Mouse (Mus musculus) MEL (cell line): ENCODE data around the gene Susd4. TPM values are rescaled to one million over a fixed set of nuclear protein-coding genes. Genes with fewer than 3 reads are reported as not detected.

ENCODE experiments used
- DNase-seq: peaks from one replicate; pipeline ENCODE4 v3.0.0; 2011; ENCODE audit warnings: low read depth, low spot score
- H3K27ac ChIP-seq: 2 replicates; pipeline ENCODE4 v1.5.1; 2012; ENCODE audit warnings: low read depth, mild to moderate bottlenecking, control low read depth, low read length, moderate library complexity; ENCODE audit not compliant: control insufficient read depth
- H3K27me3 ChIP-seq, 2 experiments: fragments of 150-350 bp in 1 of 2; sonication (generic) in 1 of 2; 2 replicates each; pipeline ENCODE4 v1.6.1; 2012; ENCODE audit warnings: low read length in 2 of 2, mild to moderate bottlenecking in 2 of 2, improper control_type of control experiment in 1 of 2, moderate library complexity in 1 of 2; ENCODE audit not compliant: insufficient read depth in 2 of 2, control insufficient read depth in 1 of 2
- H3K36me3 ChIP-seq, 2 experiments: 2 replicates each; pipeline ENCODE4 v1.6.1; 2012 to 2014; ENCODE audit warnings: low read length in 2 of 2, improper control_type of control experiment in 1 of 2, inconsistent platforms in 1 of 2, mild to moderate bottlenecking in 1 of 2; ENCODE audit not compliant: insufficient read depth in 2 of 2, control insufficient read depth in 1 of 2
- H3K4me1 ChIP-seq, 2 experiments: fragments of 150-350 bp in 1 of 2; sonication (generic) in 1 of 2; 2 replicates each; pipeline ENCODE4 v1.6.1; 2012; ENCODE audit warnings: low read length in 2 of 2, improper control_type of control experiment in 1 of 2, mild to moderate bottlenecking in 1 of 2; ENCODE audit not compliant: insufficient read depth in 2 of 2, control insufficient read depth in 1 of 2
- H3K4me3 ChIP-seq, 2 experiments: fragments of 150-350 bp in 1 of 2; sonication (generic) in 1 of 2; 2 replicates each; pipeline ENCODE4 v1.5.1; 2012; ENCODE audit warnings: low read depth in 2 of 2, low read length in 2 of 2, mild to moderate bottlenecking in 2 of 2, moderate library complexity in 2 of 2, control low read depth in 1 of 2, improper control_type of control experiment in 1 of 2; ENCODE audit not compliant: control insufficient read depth in 1 of 2, insufficient read depth in 1 of 2
- H3K79me2 ChIP-seq: 2 replicates; pipeline ENCODE4 v1.6.1; 2012; ENCODE audit warnings: mild to moderate bottlenecking, low read length, moderate library complexity; ENCODE audit not compliant: control insufficient read depth, poor library complexity, insufficient read depth
- H3K9ac ChIP-seq: 2 replicates; pipeline ENCODE4 v1.6.1; 2012; ENCODE audit warnings: low read depth, mild to moderate bottlenecking, control low read depth, low read length, moderate library complexity; ENCODE audit not compliant: control insufficient read depth, poor library complexity, severe bottlenecking
- H3K9me3 ChIP-seq: fragments of 150-350 bp; sonication (generic); replicated peaks from 2 replicates; pipeline ENCODE4 v1.6.1; 2012; ENCODE audit warnings: mild to moderate bottlenecking, low read length, improper control_type of control experiment, moderate library complexity; ENCODE audit not compliant: insufficient read depth
- BHLHE40 ChIP-seq: IDR thresholded peaks from 2 replicates; pipeline ENCODE4 v1.6.1; 2012; ENCODE audit warnings: low read depth, mild to moderate bottlenecking, inconsistent platforms, low read length, improper control_type of control experiment, borderline replicate concordance
- CHD2 ChIP-seq: IDR thresholded peaks from 2 replicates; pipeline ENCODE4 v1.6.1; 2011; ENCODE audit warnings: low read length, improper control_type of control experiment
- CTCF ChIP-seq, 3 experiments: IDR thresholded peaks in 2 of 3; conservative IDR thresholded peaks in 1 of 3; 2 replicates each; pipeline ENCODE4 v1.5.1; 2011 to 2012; ENCODE audit warnings: low read length in 3 of 3, low read depth in 2 of 3, mild to moderate bottlenecking in 2 of 3, improper control_type of control experiment in 1 of 3, inconsistent platforms in 1 of 3, mixed read lengths in 1 of 3, moderate library complexity in 1 of 3; ENCODE audit not compliant: control insufficient read depth in 1 of 3, insufficient read depth in 1 of 3, poor library complexity in 1 of 3, severe bottlenecking in 1 of 3
- ETS1 ChIP-seq: IDR thresholded peaks from 2 replicates; pipeline ENCODE4 v1.6.1; 2012; ENCODE audit warnings: low read depth, mild to moderate bottlenecking, inconsistent platforms, low read length, improper control_type of control experiment, moderate library complexity
- GABPA ChIP-seq: IDR thresholded peaks from 2 replicates; pipeline ENCODE4 v1.6.1; 2012; ENCODE audit warnings: low read depth, mild to moderate bottlenecking, inconsistent platforms, low read length, improper control_type of control experiment, moderate library complexity
- GATA1 ChIP-seq: IDR thresholded peaks from 2 replicates; pipeline ENCODE4 v1.6.1; 2011; ENCODE audit warnings: low read depth, low read length, improper control_type of control experiment
- HCFC1 ChIP-seq: IDR thresholded peaks from 2 replicates; pipeline ENCODE4 v1.6.1; 2012; ENCODE audit warnings: low read depth, mild to moderate bottlenecking, inconsistent platforms, low read length, improper control_type of control experiment, moderate library complexity
- MAFK ChIP-seq: IDR thresholded peaks from 2 replicates; pipeline ENCODE4 v1.6.1; 2011; ENCODE audit warnings: low read depth, mild to moderate bottlenecking, low read length, improper control_type of control experiment, borderline replicate concordance
- MAZ ChIP-seq: IDR thresholded peaks from 2 replicates; pipeline ENCODE4 v1.6.1; 2012; ENCODE audit warnings: low read depth, mild to moderate bottlenecking, inconsistent platforms, low read length, improper control_type of control experiment
- MYB ChIP-seq: IDR thresholded peaks from 2 replicates; pipeline ENCODE4 v1.6.1; 2011; ENCODE audit warnings: mild to moderate bottlenecking, low read depth, low read length, improper control_type of control experiment
- NRF1 ChIP-seq: IDR thresholded peaks from 2 replicates; pipeline ENCODE4 v1.6.1; 2014; ENCODE audit warnings: low read depth, mild to moderate bottlenecking, inconsistent platforms, low read length, improper control_type of control experiment, moderate library complexity; ENCODE audit not compliant: poor library complexity, insufficient read depth, severe bottlenecking
- POLR2A ChIP-seq, 2 experiments: IDR thresholded peaks; 2 replicates each; pipeline ENCODE4 v1.6.1; 2011 to 2012; ENCODE audit warnings: low read length in 2 of 2, mild to moderate bottlenecking in 2 of 2, control low read depth in 1 of 2, improper control_type of control experiment in 1 of 2, low read depth in 1 of 2, moderate library complexity in 1 of 2; ENCODE audit not compliant: control insufficient read depth in 1 of 2, insufficient read depth in 1 of 2, poor library complexity in 1 of 2
- POLR2AphosphoS2 ChIP-seq: IDR thresholded peaks from 2 replicates; pipeline ENCODE4 v1.6.1; 2011; ENCODE audit warnings: low read length, improper control_type of control experiment
- TBP ChIP-seq: IDR thresholded peaks from 2 replicates; pipeline ENCODE4 v1.8.0; 2011; ENCODE audit warnings: low read depth, low read length, improper control_type of control experiment
- TCF12 ChIP-seq: IDR thresholded peaks from 2 replicates; pipeline ENCODE4 v1.6.1; 2014; ENCODE audit warnings: low read depth, mild to moderate bottlenecking, inconsistent platforms, low read length, improper control_type of control experiment, moderate library complexity
- ZC3H11A ChIP-seq: IDR thresholded peaks from 2 replicates; pipeline ENCODE4 v1.6.1; 2012; ENCODE audit warnings: low read depth, mild to moderate bottlenecking, inconsistent platforms, low read length, improper control_type of control experiment
- ZKSCAN1 ChIP-seq: IDR thresholded peaks from 2 replicates; pipeline ENCODE4 v1.6.1; 2012; ENCODE audit warnings: low read depth, mild to moderate bottlenecking, inconsistent platforms, low read length, improper control_type of control experiment, moderate library complexity
- polyA plus RNA-seq, 2 experiments: library from polyadenylated mRNA; stranded (reverse) in 1 of 2; unstranded in 1 of 2; fragments of >175 nt in 1 of 2; fragments of >200 nt in 1 of 2; gene quantifications; 2 replicates each; pipeline versions ENCODE4 v1.2.1 to v1.2.4; 2012; ENCODE audit warnings: low replicate concordance in 2 of 2, low read depth in 1 of 2; ENCODE audit not compliant: insufficient read length in 2 of 2, insufficient read depth in 1 of 2, missing spikeins in 1 of 2
- total RNA-seq: library from RNA; depleted of rRNA; stranded (reverse); fragments of 300-350 nt; gene quantifications from 2 replicates; pipeline ENCODE4 v1.2.3, GENCODE M21; 2012

Gene Susd4
- total and polyA plus RNA-seq, 3 experiments = not detected

DNA sequence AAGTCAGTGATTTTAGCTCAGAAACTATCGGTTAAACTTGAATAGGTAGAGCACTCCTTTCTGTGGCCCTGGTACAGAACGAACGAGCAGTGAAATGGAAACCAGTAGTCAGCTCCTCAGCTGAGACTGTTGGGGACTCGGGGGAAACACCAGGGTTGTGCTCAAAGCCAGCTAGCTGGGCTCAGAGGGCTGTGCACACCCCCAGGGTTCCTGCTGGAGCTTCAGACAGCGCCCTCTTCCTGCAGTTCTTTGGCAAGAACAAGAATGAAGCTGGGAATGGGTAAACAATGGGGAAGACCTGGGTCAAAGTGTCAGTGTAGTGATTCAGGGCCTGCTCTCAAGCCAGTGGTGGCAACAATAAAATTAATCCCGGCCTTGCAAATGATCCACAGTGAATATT lies 88.5 kb downstream of the Susd4 start:
- no peaks in the 10 kb centered on the region for H3K4me1 ChIP-seq
- H3K9me3 ChIP-seq = no peaks in the 10 kb centered on the region; the same call in 1 of the 2 replicates
- TF ChIP-seq MAZ (no peak), GATA1 (no peak), TBP (no peak), MAFK (no peak), HCFC1 (no peak), ZKSCAN1 (no peak), GABPA (no peak), POLR2AphosphoS2 (no peak)
- H3K4me3 ChIP-seq = no peak overlapping the region
- no peaks in the 10 kb centered on the region for H3K79me2 ChIP-seq
- no peak overlapping the region for H3K9ac ChIP-seq
- no peak overlapping the region for H3K27ac ChIP-seq
- H3K27me3 ChIP-seq = no peaks in the 10 kb centered on the region
- no peak for DNase-seq
- H3K36me3 ChIP-seq = no peaks in the 10 kb centered on the region

- no peaks in the 10 kb centered on the region for H3K4me1 ChIP-seq
- no peaks in the 10 kb centered on the region for H3K36me3 ChIP-seq
- H3K4me3 ChIP-seq = no peak overlapping the region
- no peak for DNase-seq
- no peak overlapping the region for H3K9ac ChIP-seq
- no peak overlapping the region for H3K27ac ChIP-seq
- TF ChIP-seq TCF12 (no peak), POLR2A (IDR thresholded peaks at IDR 0.05; ENCODE audit: control insufficient read depth in 1 of 2, insufficient read depth in 1 of 2, low read depth in 1 of 2, low read length in 2 of 2, poor library complexity in 1 of 2) (no peak), BHLHE40 (no peak), CTCF (IDR thresholded peaks at IDR 0.05 in 2 of 3, conservative IDR thresholded peaks at IDR 0.05 in 1 of 3; ENCODE audit: control insufficient read depth in 1 of 3, insufficient read depth in 1 of 3, low read depth in 2 of 3, low read length in 3 of 3, poor library complexity in 1 of 3, severe bottlenecking in 1 of 3) (no peak), MYB (no peak), ZC3H11A (no peak), CHD2 (no peak), NRF1 (no peak), ETS1 (no peak)
- no peaks in the 10 kb centered on the region for H3K79me2 ChIP-seq
- H3K27me3 ChIP-seq = no peaks in the 10 kb centered on the region
- no peaks in the 10 kb centered on the region; the same call in 1 of the 2 replicates for H3K9me3 ChIP-seq
Observed at GRCm38 (mm10) chr1:182856636-182857035, 93.0 kb downstream of the Susd4 start.
